Mouse (Mus musculus): ENCODE measurements around the gene Sox11. TPM values are rescaled to one million over a fixed set of nuclear protein-coding genes. Genes with fewer than 3 reads are reported as not detected.
A peak's percentile ranks its signal among the peaks of the same experiment; 100 is the strongest.

Gene Sox11
- total RNA-seq, 2 experiments from 2014 or later, result 35.6 to 43.6 TPM

GRCm38 (mm10) chr12:27337482-27337881 lies 4.9 kb downstream of the Sox11 start:
- DNase-seq (ENCODE audit: low spot score in 2 of 2), result no peak

DNA sequence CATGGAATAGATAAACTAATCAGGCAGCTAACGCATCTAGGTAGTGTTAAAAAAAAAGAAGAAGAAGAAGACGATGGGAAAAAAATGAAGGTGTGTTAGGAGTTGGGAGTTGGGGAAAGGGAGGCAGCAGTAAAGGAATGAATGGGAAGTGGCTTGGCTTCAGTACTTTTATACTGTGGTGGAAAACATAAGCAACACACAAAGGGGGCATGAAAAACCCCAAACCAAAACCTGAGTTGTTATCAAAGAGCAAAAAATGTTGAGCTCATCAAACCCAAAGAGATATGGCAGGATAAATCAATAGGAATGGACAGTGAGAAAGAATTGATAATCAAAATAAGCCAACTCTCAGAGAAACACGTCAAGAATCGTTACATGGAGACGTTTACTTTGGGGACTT lies 5.6 kb downstream of the Sox11 start:
- no peak for DNase-seq (ENCODE audit: low spot score in 2 of 2)

GRCm38 (mm10) chr12:27336336-27336735 lies 6.0 kb downstream of the Sox11 start:
- DNase-seq (ENCODE audit: low spot score in 2 of 2), result no peak

GRCm38 (mm10) chr12:27335356-27336055 lies 6.9 kb downstream of the Sox11 start:
- no peak for DNase-seq (ENCODE audit: low spot score in 2 of 2)

- DNase-seq (ENCODE audit: low spot score in 2 of 2), result no peak
Measured at GRCm38 (mm10) chr12:27333590-27333989, 8.8 kb downstream of the Sox11 start.

GRCm38 (mm10) chr12:27323423-27323822 lies 19.0 kb downstream of the Sox11 start:
- DNase-seq (ENCODE audit: low spot score in 2 of 2), result no peak

GRCm38 (mm10) chr12:27320705-27321104 lies 21.7 kb downstream of the Sox11 start:
- DNase-seq (ENCODE audit: low spot score in 2 of 2), result no peak

GRCm38 (mm10) chr12:27312985-27313384 lies 29.4 kb downstream of the Sox11 start:
- no peak for DNase-seq (ENCODE audit: low spot score in 2 of 2)

DNA sequence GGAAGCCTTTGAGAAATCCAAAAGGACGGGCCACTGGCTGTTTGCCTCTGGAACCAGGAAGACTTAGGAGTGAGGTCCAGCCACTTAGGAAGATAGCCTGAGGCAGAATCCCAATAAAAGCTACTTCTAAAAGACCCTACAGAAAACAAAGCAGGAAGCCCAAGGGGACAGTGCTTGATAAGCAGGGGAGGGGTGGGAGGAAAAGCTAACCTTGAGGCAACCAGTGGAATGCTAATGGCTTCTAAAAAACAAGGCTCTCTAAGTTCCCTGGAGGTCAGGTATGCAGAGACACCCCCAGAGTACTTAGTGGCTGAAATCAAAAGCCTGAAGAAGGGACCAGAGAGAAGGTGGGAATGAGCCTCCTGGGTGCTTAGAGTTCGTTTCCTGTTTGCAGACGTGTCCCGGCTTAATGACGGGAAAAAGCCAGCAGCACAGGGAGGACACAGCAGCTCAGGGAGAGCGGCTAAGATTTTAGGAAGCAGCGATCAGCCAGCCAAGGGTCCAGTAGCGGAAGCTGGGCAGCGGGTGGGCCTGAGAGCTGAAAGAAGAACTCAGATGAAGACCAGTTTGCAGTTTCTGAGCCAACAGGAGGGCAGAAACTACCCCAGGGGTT lies 30.4 kb downstream of the Sox11 start:
- no peak for DNase-seq (ENCODE audit: low spot score in 2 of 2)

GRCm38 (mm10) chr12:27311316-27311832 lies 31.0 kb downstream of the Sox11 start:
- DNase-seq (ENCODE audit: low spot score in 2 of 2), result no peak

DNA sequence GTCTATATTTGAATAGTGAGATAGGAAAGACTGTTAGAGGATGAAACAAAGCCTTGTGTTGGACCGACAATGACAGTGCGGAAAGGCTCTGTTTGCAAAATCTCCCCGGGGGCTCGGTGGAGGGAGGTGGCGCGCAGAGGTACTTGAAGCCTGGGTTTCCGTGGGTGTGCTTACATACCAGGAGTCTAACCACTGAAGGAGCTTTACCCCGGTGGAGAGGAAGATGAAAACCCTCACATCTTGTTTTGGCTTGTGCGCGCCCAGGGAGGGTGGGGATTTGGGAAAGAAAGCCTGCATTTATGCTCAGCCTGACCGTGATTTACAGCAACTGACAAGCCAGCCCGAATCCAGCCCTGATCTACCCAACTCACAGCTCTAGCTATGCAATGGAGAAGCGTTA lies 31.7 kb downstream of the Sox11 start:
- no peak for DNase-seq (ENCODE audit: low spot score in 2 of 2)

GRCm38 (mm10) chr12:27309969-27310368 lies 32.4 kb downstream of the Sox11 start:
- no peak for DNase-seq (ENCODE audit: low spot score in 2 of 2)

GRCm38 (mm10) chr12:27304713-27305437 lies 37.5 kb downstream of the Sox11 start:
- DNase-seq (ENCODE audit: low spot score in 2 of 2), result no peak

GRCm38 (mm10) chr12:27303190-27303589 lies 39.2 kb downstream of the Sox11 start:
- DNase-seq (ENCODE audit: low spot score in 2 of 2), result no peak

- DNase-seq (ENCODE audit: low spot score in 2 of 2), result peak in 1 of 2 experiments; percentile 25
Measured at GRCm38 (mm10) chr12:27298721-27299120, 43.7 kb downstream of the Sox11 start.

DNA sequence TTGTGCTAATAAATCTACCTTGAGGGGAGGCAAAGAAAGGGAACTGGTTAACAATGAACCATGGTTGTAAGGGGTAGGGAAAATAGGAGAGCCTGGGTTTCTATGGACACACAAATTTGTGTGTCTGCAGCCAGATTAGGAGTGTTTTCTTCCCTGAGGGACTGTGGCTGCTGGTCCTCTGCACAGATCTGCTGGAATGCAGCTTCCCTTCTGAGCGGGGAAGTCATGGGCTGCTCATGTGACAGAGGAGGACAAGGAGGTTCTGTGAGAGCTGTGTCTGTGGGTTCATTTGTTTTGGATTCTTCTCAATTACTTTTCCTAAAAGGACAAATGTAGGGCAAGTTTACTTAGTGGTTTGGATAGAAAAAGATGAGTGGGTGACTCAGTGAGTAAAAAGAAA lies 48.2 kb downstream of the Sox11 start:
- DNase-seq (ENCODE audit: low spot score in 2 of 2), result no peak

DNA sequence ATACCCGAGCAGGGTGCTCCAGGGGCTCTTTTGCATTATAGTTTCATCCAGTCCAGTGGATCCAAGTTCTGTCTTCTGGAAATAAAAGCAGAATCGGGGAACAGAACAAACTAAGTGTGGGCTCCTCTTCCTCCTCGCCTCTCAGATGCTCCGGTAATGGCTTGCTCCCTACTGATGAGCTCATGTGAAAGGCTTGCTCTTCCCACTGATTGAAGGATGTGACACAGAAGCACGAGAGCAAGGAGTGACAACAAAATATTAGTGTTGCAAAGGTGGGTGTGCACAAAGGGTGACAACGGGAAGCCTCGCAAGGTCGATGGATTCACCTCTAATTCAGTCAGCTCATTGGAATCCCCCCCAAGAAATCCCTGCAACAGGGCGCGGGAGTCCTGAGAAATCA lies 48.6 kb downstream of the Sox11 start:
- no peak for DNase-seq (ENCODE audit: low spot score in 2 of 2)

GRCm38 (mm10) chr12:27293208-27293607 lies 49.2 kb downstream of the Sox11 start:
- no peak for DNase-seq (ENCODE audit: low spot score in 2 of 2)
